Mouse (Mus musculus) forebrain, embryonic 12.5 days (tissue): ENCODE measurements around the gene Adgrb3. TPM values are rescaled to one million over a fixed set of nuclear protein-coding genes. Genes with fewer than 3 reads are reported as not detected.

ENCODE experiments used
- ATAC-seq: fragments of 200-750 bp; cut with Nextera tagmentation; 2 replicates; pipeline ENCODE4 v1.8.0; 2017; ENCODE audit warnings: moderate TSS enrichment; ENCODE audit not compliant: low FRiP score
- H3K27ac ChIP-seq: fragments of 300-500 bp; sonication (generic); 2 replicates; pipeline ENCODE4 v1.5.1; 2016; ENCODE audit warnings: mild to moderate bottlenecking
- H3K27me3 ChIP-seq: fragments of 300-500 bp; sonication (generic); 2 replicates; pipeline ENCODE4 v1.6.1; 2016; ENCODE audit warnings: mild to moderate bottlenecking
- H3K36me3 ChIP-seq: fragments of 300-500 bp; sonication (generic); replicated peaks from 2 replicates; pipeline ENCODE4 v1.6.1; 2016; ENCODE audit warnings: mild to moderate bottlenecking
- H3K4me1 ChIP-seq: fragments of 300-500 bp; sonication (generic); 2 replicates; pipeline ENCODE4 v1.6.1; 2016
- H3K4me2 ChIP-seq: fragments of 300-500 bp; sonication (generic); 2 replicates; pipeline ENCODE4 v1.6.1; 2016; ENCODE audit warnings: mild to moderate bottlenecking, moderate library complexity
- H3K4me3 ChIP-seq: fragments of 300-500 bp; sonication (generic); replicated peaks from 2 replicates; pipeline ENCODE4 v1.5.1; 2016; ENCODE audit warnings: mild to moderate bottlenecking
- H3K9ac ChIP-seq: fragments of 300-500 bp; sonication (generic); 2 replicates; pipeline ENCODE4 v1.6.1; 2016; ENCODE audit warnings: mild to moderate bottlenecking
- H3K9me3 ChIP-seq: fragments of 300-500 bp; sonication (generic); 2 replicates; pipeline ENCODE4 v1.6.1; 2016
- WGBS: fragments of 180-500 bp; shearing (Covaris S2); methylation state at CpG from one replicate; pipeline ENCODE4 v1.1.7; 2016; 5-methylcytosine and 5-hydroxymethylcytosine counted together
- polyA plus RNA-seq: library from polyadenylated mRNA; unstranded; fragments of >200 nt; fragmentation: Nextera tagmentation; extraction: Ambion mirVana; gene quantifications from 2 replicates; pipeline ENCODE4 v1.2.1, GENCODE M21; 2016

Gene Adgrb3
- polyA plus RNA-seq, result 16.8 and 18.0 TPM in 2 replicates

DNA sequence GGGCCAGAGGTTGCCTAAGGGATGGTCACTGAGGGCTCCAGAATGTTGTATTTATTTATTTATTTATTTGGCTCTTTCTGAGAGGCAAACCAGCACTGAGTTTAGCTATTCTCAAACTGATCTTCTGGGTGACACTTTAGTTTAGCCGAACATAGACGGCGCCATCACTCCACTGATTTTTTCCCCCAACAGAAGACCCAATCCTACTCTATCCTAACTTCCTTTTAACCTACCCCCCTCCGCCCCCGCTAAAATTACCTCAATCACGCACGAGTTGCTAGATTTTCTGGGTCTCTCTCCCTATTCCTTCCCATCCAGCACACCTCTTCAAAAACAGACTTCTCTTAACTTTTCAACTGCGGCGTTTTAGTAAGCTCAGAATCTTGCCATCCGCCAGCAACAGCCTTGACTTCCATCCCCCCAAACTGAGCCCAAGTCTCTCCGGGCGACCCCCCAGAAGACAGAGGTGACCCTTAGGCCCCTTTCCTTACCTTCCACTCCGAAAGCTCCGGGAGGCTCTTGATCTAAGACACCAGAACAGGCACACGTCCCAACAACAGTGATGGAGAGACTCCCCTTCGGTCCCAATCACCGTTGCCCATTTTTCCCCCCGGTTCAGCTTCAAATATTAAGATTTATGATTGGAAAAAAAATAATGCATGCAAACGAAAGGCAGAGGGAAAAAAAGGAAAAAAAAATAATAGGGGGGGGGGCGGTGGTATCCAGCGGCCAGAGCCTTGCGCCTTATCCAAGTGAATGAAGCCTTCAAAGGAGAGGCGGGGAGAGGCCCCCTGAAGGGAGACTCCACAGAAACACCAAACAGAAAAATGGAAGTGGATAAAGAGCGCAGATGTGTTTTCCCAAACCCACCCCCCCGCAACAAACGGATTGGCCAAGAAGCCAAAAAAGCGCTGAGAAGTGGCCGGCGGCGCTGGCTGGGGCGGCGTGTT lies at the start of gene Adgrb3:
TSS of gene Adgrb3 (minus strand) at position 737 of the 950 bp plus-strand sequence.
- WGBS, result 1% methylated on average over 31 of the region's 32 CpGs
- peak; percentile 59 for ATAC-seq
- no peaks in the 10 kb centered on the region for H3K36me3 ChIP-seq
- peak within 1 kb of the TSS; percentile 67 for H3K4me2 ChIP-seq
- H3K4me1 ChIP-seq, result peaks cover 49% of the 10 kb centered on the region
- H3K9ac ChIP-seq, result peak within 1 kb of the TSS; percentile 71
- peak within 1 kb of the TSS; percentile 92 for H3K27ac ChIP-seq
- peak within 1 kb of the TSS; percentile 66 for H3K4me3 ChIP-seq
- no peaks in the 10 kb centered on the region for H3K27me3 ChIP-seq
- no peaks in the 10 kb centered on the region for H3K9me3 ChIP-seq

DNA sequence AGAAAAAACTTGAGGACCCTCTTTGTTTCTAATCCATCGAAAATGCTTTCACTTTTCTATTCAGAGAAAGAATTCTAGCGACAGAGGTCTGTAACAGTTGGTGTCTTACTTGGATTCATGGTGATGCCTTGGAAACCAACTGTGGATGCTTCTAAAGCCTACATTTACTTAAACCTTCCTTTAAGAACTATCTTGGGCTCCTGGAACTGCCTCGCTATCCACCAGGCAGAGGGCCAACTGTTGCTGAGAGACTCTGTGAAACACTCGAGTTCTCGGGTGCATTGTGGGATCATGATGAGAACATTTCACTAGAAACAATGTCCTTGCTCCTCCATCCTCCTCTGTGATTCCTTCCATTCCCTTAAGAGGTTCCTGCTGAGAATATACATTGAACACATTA lies 48.0 kb upstream of the Adgrb3 start:
- H3K9ac ChIP-seq, result no peak overlapping the region
- H3K9me3 ChIP-seq, result no peaks in the 10 kb centered on the region
- H3K4me2 ChIP-seq, result no peak overlapping the region
- no peak overlapping the region for H3K27ac ChIP-seq
- H3K4me3 ChIP-seq, result no peak overlapping the region
- H3K27me3 ChIP-seq, result no peaks in the 10 kb centered on the region
- no peaks in the 10 kb centered on the region for H3K4me1 ChIP-seq
- H3K36me3 ChIP-seq, result no peaks in the 10 kb centered on the region
- ATAC-seq, result no peak
- WGBS, result 88% methylated on average over 5 of the region's 5 CpGs

DNA sequence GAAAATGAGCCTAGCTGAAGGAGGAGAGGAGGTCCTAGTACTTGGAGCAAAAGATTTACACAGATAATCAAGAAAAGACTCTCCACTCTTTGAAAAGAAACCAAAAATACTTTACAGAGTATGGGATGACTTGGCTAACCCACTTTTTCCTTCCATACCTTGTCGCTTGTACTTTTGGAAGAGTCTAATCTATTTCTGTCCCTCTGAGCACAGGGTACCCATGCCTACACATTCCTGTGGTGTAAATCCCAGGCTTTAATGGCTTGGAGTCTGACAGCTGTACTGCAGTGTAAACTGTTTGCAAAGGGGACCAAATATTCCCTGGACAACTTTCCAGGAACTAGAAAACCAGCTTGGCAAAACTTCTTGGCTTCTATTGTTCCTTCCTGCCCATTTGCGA lies 28.0 kb upstream of the Adgrb3 start:
- ATAC-seq, result no peak
- 90% methylated on average over 2 of the region's 2 CpGs for WGBS

DNA sequence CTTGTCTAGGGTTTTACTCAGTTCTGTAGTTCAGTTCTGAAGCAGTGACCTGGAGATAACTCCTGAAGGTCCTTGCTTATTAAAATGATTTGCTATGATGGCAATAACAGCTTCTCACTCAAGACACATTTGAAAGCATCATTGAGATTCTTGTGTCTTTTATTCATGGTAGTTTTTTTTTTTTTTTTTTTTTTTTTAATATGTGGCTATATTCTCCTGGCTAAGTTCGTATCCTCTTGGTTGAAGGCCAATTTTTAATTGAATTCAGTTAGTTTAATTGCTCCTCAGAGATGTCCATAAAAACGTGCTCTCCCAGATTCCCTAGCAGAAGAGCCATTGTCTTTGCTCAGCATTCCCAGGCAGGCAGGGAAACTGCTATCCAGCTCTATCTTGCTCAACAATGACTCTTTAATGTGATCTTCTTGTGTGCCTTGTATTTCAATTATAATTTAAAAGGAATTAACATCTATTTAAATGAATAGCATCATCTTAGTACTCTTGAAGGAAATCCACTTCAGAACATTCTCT lies 25.0 kb upstream of the Adgrb3 start:
- H3K27ac ChIP-seq, result no peak overlapping the region
- WGBS, result 22% methylated on average over 2 of the region's 2 CpGs

More for the DNA sequence above, 28.0 kb upstream of the Adgrb3 start:
- Histone ChIP-seq H3K9me3 (no peaks in the 10 kb centered on the region), H3K4me1 (no peaks in the 10 kb centered on the region), H3K27ac (no peak overlapping the region), H3K4me3 (no peak overlapping the region), H3K36me3 (no peaks in the 10 kb centered on the region), H3K27me3 (no peaks in the 10 kb centered on the region), H3K9ac (no peak overlapping the region), H3K4me2 (no peak overlapping the region)

DNA sequence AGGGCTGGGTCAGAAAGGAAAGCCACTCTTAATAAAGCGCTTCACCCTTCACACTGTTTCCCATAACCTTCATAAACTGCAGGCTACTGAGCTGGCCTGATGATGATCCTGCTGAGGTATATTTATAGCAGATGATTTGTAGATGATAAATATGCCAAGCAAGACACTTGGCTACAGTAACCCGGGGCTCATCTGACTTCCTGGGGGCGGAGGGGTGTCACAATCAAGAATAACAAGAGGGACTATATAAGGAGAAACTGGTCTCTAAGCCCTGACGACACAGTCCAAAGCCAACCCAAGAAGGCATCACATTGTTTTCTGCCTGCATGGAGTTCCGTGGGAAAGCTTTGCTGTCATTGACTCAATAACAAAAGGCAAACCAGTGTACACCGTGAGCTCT lies 2.8 kb upstream of the Adgrb3 start:
- Histone ChIP-seq H3K4me3 (no peak overlapping the region), H3K27me3 (no peaks in the 10 kb centered on the region), H3K4me2 (no peak overlapping the region; the same call in 1 of the 2 replicates), H3K9me3 (no peaks in the 10 kb centered on the region), H3K36me3 (no peaks in the 10 kb centered on the region), H3K27ac (no peak overlapping the region), H3K4me1 (peaks cover 26% of the 10 kb centered on the region), H3K9ac (no peak overlapping the region)
- 31% methylated on average over 6 of the region's 6 CpGs for WGBS
- ATAC-seq, result no peak

More for the DNA sequence above, 25.0 kb upstream of the Adgrb3 start:
- Histone ChIP-seq H3K9me3 (no peaks in the 10 kb centered on the region), H3K9ac (no peak overlapping the region), H3K27me3 (no peaks in the 10 kb centered on the region), H3K4me2 (no peak overlapping the region), H3K36me3 (no peaks in the 10 kb centered on the region), H3K4me3 (no peak overlapping the region), H3K4me1 (no peaks in the 10 kb centered on the region)
- no peak for ATAC-seq

DNA sequence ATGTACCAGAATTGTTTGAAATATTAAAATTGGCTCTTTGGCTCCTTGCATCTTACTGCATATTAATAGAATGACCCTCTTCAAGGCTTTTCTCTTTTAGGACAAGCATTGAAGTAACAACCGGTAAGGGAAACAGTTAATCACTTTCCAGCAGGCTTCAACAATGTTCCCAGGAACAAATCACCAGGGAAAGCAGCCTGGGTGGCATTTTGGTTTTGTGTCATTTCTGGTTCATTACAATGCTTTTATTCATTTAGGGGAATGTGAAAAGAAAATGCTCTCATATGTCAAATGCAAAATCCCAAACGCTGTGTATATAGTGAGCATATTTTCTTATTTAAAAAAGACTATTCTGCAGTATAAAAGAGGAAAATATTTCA lies 2.0 kb upstream of the Adgrb3 start:
- WGBS, result 4% methylated on average over 2 of the region's 2 CpGs
- H3K27ac ChIP-seq, result no peak overlapping the region
- H3K27me3 ChIP-seq, result no peaks in the 10 kb centered on the region
- no peaks in the 10 kb centered on the region for H3K36me3 ChIP-seq
- ATAC-seq, result no peak
- no peak overlapping the region for H3K9ac ChIP-seq
- peak overlapping the region; percentile 67 for H3K4me2 ChIP-seq
- H3K9me3 ChIP-seq, result no peaks in the 10 kb centered on the region
- H3K4me1 ChIP-seq, result peaks cover 29% of the 10 kb centered on the region
- peak overlapping the region; percentile 66 for H3K4me3 ChIP-seq

DNA sequence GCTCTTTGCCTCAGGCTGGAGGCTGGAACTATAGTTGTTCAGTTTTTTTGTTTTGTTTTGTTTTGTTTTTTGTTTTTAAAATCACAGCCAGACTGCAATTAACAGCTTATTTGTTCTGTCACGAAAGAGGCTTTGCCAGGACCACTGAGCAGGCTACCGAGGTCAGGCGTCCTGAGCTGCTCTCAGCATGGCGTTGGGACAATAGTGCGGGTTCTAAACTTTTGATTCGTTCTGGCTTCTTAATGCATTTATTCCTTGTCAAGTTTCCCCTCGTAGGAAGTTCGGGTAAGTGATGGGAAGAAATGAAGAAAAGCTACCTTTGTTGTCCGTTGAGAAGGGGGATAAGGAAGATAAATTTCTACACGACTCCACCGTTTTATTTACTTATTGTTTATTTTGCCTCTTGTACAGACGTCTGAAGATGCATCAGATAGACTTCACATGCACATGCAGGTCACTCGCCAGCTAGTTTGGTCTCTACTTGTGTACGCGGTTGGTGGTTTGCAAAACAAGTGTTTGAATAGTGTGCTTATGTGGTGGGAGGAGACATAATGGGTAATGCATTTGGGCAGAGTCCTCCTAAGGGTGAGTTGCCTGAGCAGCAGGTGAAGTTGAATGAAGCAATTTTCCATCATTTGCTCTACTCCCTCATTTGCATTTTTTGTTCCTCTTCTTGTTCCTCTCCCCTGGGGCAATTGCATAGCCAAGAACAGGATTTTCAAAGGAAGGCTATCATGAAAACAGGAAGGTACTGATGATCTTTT lies 1.4 kb upstream of the Adgrb3 start:
- peak overlapping the region; percentile 67 for H3K4me2 ChIP-seq
- 2% methylated on average over 15 of the region's 15 CpGs for WGBS
- no peaks in the 10 kb centered on the region for H3K27me3 ChIP-seq
- no peaks in the 10 kb centered on the region for H3K9me3 ChIP-seq
- H3K4me3 ChIP-seq, result peak overlapping the region; percentile 66
- peak overlapping the region; percentile 71 for H3K9ac ChIP-seq
- no peaks in the 10 kb centered on the region for H3K36me3 ChIP-seq
- peak; percentile 36; the same call in 1 of the 2 replicates for ATAC-seq
- peak overlapping the region; percentile 92 for H3K27ac ChIP-seq
- H3K4me1 ChIP-seq, result peaks cover 32% of the 10 kb centered on the region

DNA sequence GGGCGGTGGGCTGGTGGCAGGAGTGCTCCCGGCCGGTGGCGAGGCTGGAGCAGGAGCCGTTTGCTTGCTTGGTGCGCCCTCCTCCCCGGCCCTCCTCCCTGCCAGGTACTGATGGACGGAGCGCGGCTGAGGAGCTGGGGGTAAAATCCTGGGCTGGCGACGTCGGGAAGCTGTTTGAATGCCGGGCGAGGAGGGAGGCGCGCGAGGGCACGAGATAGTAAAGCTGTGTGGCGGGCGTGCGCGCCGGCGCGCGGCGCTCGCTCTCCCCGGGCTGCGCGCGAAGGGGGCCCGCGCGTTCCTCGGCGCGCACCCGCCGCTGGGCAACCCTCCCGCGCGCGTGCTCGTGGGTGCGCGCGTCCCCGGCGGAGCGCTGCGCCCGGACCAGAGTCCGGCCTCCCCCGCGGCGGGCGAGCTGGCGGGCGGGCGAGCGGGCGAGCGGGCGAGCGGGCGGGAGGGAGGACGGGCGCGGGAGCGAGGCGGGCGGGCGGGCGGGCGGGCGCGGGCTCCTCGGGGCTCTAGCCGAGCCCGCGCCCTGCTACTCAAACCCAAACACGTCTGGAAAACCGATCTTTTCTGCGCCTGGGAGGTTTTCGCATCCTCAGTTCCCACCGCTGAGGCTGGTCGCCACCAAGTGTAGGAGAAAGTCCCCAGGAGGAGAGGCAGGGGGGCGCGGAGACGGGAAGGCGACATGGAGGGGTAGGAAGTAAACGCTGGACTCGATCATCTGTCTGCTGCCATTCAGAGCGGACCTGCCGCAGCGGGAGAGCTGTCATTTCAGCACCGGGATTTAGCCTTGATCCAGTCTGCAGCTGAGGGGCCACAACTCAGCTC lies 629 bp upstream of the Adgrb3 start:
- no peaks in the 10 kb centered on the region for H3K27me3 ChIP-seq
- no peaks in the 10 kb centered on the region for H3K36me3 ChIP-seq
- H3K27ac ChIP-seq, result peak overlapping the region; percentile 92
- H3K4me3 ChIP-seq, result peak overlapping the region; percentile 66
- H3K9ac ChIP-seq, result peak overlapping the region; percentile 71
- peak; percentile 89 for ATAC-seq
- under 1% methylated on average over 51 of the region's 99 CpGs for WGBS
- peaks cover 40% of the 10 kb centered on the region for H3K4me1 ChIP-seq
- no peaks in the 10 kb centered on the region for H3K9me3 ChIP-seq
- peak overlapping the region; percentile 67 for H3K4me2 ChIP-seq

DNA sequence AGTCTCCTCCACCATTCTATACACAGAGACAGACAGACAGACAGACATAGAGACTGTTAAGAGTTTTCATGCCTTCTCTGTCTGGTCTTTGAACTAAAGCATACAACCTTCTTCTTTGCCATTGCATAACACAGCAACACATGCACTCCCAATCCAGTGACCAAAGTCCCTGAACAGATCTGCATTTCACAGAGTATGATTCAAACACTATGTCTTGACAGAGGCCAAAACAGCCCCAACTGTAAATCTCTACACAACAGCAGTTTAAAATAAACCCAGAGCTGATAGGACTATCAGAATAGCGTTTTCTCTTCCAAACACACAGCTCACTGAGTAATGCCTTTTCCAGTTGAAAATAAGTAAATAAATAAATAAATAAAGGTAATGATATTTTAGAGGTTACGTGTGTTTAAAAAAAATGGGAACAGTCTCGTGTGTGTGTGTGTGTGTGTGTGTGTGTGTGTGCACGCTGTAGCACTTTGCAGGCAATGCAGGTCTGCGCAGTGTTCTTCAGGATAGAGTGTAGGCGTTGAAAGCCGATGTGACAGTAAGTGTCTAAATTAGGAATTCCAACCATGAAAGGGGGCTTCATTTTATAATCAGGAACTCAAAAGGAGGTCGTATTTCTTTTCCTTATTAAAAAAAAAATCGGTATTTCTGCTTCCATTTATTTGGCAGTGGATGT lies 1.3 kb downstream of the Adgrb3 start:
- H3K27me3 ChIP-seq, result no peaks in the 10 kb centered on the region
- peak overlapping the region; percentile 66 for H3K4me3 ChIP-seq
- no peak for ATAC-seq
- WGBS, result 64% methylated on average over 9 of the region's 9 CpGs
- peaks cover 55% of the 10 kb centered on the region for H3K4me1 ChIP-seq
- H3K27ac ChIP-seq, result no peak overlapping the region
- peak overlapping the region; percentile 67 for H3K4me2 ChIP-seq
- H3K36me3 ChIP-seq, result no peaks in the 10 kb centered on the region
- peak overlapping the region; percentile 71 for H3K9ac ChIP-seq
- H3K9me3 ChIP-seq, result no peaks in the 10 kb centered on the region

DNA sequence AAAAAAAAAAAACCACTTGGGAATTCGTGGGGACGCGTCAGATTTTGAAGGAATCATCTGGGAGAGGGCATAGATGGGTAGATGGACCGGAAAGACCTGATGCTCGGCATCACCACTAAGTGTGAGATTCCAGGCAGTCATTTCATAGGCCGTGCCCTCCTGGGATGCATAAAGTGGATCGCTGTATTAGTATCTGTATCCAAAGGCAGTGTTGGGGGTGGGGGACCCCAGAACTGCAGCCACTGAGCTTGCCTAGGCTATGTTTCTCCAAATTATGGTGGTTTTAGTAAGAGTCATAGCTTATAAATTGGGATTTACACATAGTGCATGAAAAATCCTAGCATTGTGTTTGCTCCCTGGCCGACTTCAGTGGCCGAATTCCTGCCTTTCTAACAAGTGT lies 2.1 kb downstream of the Adgrb3 start:
- Histone ChIP-seq H3K4me3 (peak overlapping the region; percentile 66), H3K9me3 (no peaks in the 10 kb centered on the region), H3K4me1 (peaks cover 55% of the 10 kb centered on the region)

DNA sequence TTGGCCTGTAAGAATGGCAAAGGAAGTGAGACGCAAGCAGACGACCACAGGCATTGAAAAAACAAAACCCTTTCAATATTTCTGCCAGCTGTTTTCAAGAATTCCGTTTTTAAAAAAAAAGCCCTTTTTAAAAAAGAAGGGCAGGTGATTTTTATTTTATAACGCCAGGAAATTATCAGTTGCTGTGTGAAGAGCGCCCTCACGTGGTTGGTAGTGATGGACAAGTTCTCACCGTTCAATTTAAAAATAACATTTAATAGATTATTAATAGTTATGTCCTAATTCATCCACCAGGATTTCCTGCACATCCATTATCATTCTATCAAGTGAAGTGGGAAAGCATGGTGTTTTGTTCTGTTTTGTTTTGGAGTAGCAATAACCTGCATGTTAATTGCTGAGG lies 2.7 kb downstream of the Adgrb3 start:
- Histone ChIP-seq H3K27ac (no peak overlapping the region), H3K36me3 (no peaks in the 10 kb centered on the region), H3K4me3 (no peak overlapping the region), H3K9ac (no peak overlapping the region), H3K27me3 (no peaks in the 10 kb centered on the region), H3K4me2 (peak overlapping the region; percentile 67), H3K9me3 (no peaks in the 10 kb centered on the region), H3K4me1 (peaks cover 48% of the 10 kb centered on the region)
- no peak for ATAC-seq
- 11% methylated on average over 7 of the region's 7 CpGs for WGBS

More for the DNA sequence above, 2.1 kb downstream of the Adgrb3 start:
- ATAC-seq, result no peak
- no peak overlapping the region for H3K9ac ChIP-seq
- no peaks in the 10 kb centered on the region for H3K36me3 ChIP-seq
- peak overlapping the region; percentile 67 for H3K4me2 ChIP-seq
- no peak overlapping the region for H3K27ac ChIP-seq
- 68% methylated on average over 9 of the region's 9 CpGs for WGBS
- no peaks in the 10 kb centered on the region for H3K27me3 ChIP-seq
